Mouse (Mus musculus) heart, postnatal 10 days (tissue): ENCODE measurements at regions not wholly inside any gene's neighbourhood (a gene's known extent, or its start where the extent isn't known, plus 50 kb on each side); places are given as distances from the start of the nearest gene placed in this dataset.
A peak's percentile ranks its signal among the peaks of the same experiment; 100 is the strongest.

Source experiments
- DNase-seq, 2 experiments: peaks; one replicate each; pipeline ENCODE4 v3.0.0; 2021
- intact Hi-C: fragments of 180-260 bp; cut with DNase I; formaldehyde crosslinking; loops from one replicate; pipeline ENCODE4 v1.15.1; 2025

DNA sequence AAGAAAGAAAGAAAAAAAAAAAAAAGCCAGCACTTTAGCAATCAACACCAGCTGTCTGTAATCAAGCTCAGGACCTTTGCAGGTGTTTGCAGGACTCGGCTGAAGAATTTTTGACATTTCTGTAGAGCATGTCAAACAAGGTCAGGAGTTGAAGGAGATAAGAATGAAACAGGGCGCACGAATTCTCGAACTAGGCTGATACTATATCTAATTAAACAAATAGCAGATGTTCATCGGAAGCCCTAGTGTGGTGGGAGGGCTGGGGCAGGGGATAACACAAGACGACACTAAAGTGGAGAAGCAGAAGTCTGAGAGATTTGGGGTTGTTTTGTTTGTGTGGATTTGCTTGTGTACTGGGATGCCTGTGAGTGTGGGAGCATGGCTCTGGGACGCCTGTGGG, 646.9 kb downstream of the Galc start:
- intact Hi-C loops, result no loop called here

More for the DNA sequence above, 646.9 kb downstream of the Galc start:
- peak in 1 of 2 experiments; percentile 1 for DNase-seq
